Mouse (Mus musculus): ENCODE data around the gene Dnajc16.

GRCm38 (mm10) chr4:141746578-141747346, 44.0 kb downstream of the Dnajc16 start, which contains the start of gene Agmat:
- TF ChIP-seq POLR2A (IDR thresholded peaks at IDR 0.05; ENCODE audit: borderline replicate concordance, low read depth, low read length) (no peak), CTCF (IDR thresholded peaks at IDR 0.05; ENCODE audit: low read depth, low read length) (no peak)
